Mouse (Mus musculus) spleen, postnatal 14 days (tissue): ENCODE results near the gene Dnah1.

Experiments used
- DNase-seq, 2 experiments: peaks; one replicate each; pipeline ENCODE4 v3.0.0; 2021 to 2022; ENCODE audit warnings: low spot score in 2 of 2

The Dnah1 gene

DNA sequence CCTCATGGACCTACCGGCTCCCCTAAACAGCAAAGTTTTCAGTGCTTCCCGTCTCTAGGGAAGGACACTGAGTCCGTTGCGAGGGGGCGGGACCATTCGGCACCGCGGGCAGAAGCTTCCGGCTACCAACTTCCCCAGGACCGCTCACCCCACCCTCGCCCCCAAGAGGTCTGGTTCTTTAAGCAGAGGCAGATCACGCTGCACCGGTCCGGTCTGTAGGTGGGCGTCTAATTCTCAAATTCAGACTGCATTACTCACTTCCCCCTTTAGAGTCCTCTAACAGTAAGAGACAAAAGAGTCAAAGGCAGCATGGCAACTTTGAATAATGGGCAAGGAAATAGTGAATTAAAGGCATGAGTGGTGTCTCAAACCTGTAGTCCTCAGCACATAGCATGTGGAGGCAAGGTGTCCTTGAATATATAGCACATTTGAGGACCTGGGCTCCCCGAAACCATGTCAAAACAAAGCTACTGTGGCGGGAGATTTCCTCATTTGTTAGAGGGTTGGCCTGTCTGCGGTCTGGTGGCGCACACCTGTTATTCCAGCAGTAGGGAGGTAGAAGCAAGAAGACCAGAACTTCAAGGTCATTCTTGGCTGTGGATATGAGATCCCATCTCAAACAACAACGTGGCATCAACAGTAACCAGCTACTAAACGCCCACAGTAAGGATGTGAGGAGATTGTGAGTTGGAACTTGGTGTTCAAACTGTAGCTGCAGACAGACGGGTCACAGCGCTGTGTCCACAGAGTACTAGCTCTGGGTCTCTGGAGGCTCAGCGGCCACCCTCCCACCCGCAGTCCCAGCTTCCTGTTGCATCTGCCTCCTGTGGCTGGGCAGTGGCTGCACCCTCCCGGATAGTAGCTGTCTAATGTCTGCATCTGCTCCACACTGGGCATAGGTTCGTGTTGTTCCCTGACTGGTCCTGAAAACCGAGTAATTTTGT lies at the start of gene Dnah1:
Dnah1 (minus strand) TSS at position 48 of the 944 bp plus-strand sequence.
- peak; percentile 47 to 65 for DNase-seq

DNA sequence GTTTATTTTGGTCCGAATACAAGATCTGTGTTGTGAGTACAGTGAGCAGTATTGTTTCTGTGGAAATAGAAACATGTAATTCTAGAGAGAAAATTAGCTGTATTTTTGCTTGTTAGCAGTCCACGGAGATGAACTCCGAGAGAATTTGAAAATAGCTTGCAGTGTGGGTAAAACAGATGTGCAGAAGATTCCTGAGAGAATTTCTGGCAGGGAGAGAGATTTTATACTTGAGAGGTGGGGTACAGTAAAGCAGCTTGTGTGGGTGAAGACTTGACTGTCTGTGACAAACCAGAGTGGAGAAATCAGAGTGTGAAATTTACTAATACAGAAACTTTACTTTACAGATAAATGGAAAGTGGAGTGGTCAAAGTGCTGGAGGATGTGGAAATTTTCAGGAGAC lies 45.7 kb upstream of the Dnah1 start:
- DNase-seq = no peak

GRCm38 (mm10) chr14:31367951-31368350 lies 44.3 kb upstream of the Dnah1 start:
- DNase-seq = no peak

DNA sequence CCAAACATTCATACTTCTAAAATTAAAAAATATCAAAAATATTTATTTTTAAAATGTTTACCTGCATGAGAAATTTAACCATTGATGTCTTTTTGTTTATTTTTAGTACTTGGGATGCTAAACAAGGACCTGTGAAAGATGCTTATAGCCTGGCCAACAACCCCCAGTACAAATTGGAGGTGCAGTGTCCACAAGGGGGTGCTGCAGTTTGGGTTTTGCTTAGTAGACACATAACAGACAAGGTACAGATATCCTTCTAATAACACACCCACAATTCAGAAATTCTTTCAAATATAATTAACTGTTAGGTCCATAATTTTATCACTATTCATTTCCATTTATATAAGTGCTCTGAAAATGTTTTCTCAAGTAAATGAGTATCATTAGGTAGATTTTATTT lies 41.7 kb upstream of the Dnah1 start:
- DNase-seq = peak in 1 of 2 experiments; percentile 71

DNA sequence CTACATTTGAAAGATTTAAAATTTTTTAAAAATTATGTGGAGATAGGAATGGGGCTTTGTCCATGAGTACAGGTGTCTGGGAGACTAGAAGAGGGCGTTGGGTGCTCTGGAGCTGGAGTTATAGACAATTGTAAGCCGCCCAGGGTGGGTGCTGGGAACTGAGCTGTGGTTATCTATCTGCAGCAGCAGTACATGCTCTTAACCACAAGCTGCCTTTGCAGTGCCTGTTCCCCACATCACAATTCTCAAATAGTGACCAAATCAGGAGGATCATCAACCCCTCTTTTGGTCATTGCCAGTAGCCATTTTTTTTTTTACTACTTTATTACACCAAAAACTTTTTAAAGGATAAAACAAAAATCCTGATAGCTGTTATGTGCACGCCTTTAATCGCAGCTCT lies 40.9 kb upstream of the Dnah1 start:
- no peak for DNase-seq

GRCm38 (mm10) chr14:31362236-31362635 lies 38.5 kb upstream of the Dnah1 start:
- DNase-seq = no peak

GRCm38 (mm10) chr14:31345367-31345766 lies 21.7 kb upstream of the Dnah1 start:
- no peak for DNase-seq

DNA sequence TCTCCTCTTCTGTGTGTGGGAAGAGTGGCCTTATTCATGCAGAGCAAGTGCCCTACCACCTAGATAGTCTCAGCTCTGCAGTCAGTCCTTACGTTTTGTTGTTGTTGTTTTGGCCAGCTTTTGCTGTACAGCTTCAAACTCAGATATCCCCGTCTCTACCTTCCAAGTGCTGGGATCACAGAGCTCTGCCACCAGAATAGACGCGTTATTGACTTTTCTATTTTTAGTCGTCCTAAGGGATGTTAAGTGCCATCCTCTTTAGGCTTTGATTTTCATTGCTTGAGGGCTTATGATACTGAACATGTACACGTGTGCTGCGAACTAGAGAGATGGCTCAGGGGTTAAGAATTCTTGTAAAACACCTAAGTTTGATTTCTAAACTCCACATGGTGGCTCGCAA lies 19.5 kb upstream of the Dnah1 start:
- DNase-seq = no peak

- no peak for DNase-seq
Measured at GRCm38 (mm10) chr14:31337947-31338346, 14.3 kb upstream of the Dnah1 start.

- no peak for DNase-seq
Measured at GRCm38 (mm10) chr14:31337406-31337805, 13.7 kb upstream of the Dnah1 start.

DNA sequence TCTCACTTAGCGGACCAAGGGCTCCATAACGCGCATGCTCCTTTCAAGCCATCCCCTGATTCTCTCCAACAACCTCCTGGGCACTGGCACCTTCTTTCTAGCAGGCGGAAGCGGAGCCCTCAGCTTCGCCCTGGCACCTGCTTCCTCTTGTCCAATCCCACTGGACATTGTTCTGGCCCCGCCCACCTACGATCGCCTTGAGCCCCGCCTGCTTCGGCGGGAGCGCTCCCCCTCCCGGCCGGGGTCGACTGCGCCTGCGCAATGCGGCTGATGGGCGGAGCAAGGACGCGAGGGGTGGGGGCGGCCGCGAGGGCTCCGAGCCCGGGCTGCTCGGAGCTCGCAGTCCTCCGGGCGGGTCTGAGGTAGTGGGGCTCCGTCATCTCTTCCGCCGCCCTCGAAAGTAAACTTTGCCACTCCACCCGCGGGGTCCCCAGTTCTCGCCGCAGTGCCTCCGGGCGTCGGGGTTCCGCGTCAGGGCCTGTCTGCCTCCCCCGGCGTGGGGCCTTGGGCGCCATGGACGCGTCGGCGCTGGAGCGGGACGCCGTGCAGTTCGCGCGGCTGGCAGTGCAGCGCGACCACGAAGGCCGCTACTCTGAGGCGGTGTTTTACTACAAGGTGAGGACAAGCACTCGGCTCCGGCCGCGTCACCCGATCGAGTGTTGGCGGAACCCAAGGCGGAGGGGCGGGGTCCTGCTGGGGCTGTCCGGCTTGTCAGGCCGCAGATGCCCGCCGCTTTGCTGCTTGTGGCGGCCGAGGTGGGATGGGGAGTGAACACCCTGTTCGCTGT lies 12.9 kb upstream of the Dnah1 start, which contains the start of gene Capn7:
Capn7 (plus strand) TSS at position 270 of the 787 bp plus-strand sequence.
- peak; percentile 98 for DNase-seq

DNA sequence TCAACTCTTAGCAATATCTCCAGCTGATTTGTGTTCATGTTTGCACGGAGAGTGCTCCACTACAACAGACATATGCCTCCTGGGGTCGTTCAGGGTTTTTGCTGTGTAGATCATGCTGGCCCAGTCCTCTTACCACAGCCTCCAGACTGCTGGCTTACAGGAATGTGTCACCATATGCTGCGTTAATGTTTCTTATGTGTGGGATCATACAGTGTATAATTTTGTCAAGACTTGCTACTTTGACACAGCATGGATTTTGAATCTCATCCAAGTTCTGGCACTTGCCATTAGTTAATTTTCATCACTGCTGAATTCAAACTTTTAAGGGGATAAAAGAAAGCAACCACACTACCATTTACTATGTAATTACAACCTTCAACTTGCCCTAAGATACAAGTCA lies 12.1 kb upstream of the Dnah1 start:
- no peak for DNase-seq

GRCm38 (mm10) chr14:31330957-31331356 lies 7.3 kb upstream of the Dnah1 start:
- no peak for DNase-seq

DNA sequence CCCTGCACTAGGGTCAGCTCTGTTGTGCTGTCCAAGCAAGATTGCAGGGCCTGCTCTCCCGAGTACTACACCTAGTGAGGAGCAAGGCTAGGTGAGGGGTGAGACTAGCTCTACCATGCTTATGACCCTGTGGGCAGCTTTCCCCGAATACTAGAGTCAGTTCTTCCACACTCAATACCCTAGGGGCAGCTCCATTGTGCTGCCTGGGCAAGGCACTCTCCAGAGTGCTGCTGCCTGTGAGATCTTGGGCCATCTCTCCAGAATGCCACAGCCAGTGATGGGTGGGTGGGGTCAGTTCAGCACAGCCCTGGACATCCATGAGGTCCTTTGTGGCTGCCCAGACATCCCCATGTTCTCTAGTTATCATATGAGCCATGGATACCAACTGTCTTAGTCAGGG lies 6.0 kb upstream of the Dnah1 start:
- DNase-seq = no peak

DNA sequence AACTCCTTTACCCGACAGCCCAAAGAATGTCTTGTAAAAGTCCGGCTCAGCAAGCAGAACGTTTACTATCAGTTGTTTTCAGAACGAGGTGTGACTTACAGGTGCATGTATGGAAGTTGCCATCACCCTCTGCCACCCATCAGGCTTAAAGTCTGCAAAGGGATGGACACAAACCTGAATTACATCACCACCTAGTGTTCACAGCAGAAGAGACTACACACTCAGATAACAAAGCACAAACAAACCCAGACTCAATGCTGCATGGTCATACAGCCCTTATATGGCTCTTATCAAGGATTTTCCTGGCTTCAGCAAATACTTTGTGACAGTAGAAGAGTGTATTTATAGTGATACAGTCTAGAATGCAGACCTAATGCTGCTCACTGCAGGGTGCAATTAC lies 4.0 kb upstream of the Dnah1 start:
- no peak for DNase-seq

DNA sequence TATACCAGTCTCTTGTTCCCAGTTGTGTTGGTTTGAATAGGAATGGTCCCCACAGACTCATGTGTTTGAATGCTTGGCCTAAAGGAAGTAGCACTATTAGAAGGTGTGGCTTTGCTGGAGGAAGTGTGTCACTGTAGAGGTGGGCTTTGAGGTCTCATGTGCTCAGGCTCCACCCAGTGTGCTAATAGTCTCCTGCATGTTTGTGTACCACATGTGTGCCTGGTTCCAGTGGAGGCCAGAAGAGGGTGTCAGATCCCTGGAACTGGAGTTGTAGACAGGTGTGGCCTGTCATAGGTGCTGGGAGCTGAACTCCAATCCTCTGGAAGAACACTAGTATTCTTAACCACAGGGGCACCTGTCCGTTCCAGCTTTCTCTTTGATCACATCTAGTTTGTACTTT lies 3.5 kb upstream of the Dnah1 start:
- DNase-seq = no peak

- DNase-seq = no peak
Measured at GRCm38 (mm10) chr14:31326770-31327169, 3.1 kb upstream of the Dnah1 start.

DNA sequence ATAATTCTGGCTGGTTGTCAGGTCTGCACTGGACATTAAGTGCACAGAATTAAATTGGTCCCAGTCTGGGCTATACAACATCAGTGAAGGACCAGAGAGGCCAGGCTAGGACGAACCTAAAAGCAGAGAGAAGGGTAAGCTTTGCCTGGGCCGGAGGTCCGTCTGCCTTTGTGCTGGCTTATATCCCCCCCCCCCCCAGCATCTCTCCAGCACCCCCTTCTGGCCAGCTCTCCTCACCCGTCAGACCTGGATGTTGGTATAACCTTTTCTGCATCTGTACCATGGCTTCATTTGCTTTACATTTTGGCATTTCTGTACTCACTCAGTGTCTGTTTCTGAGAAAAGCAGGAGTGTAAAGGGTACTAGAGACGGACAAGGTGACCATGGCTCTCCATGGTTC lies 1.9 kb upstream of the Dnah1 start:
- DNase-seq = no peak

- DNase-seq = no peak
Measured at GRCm38 (mm10) chr14:31324851-31325250, 1.2 kb upstream of the Dnah1 start.

GRCm38 (mm10) chr14:31323189-31323588 lies 507 bp downstream of the Dnah1 start:
- DNase-seq = no peak

- no peak for DNase-seq
Measured at GRCm38 (mm10) chr14:31322191-31322590, 1.5 kb downstream of the Dnah1 start.

GRCm38 (mm10) chr14:31321181-31321580 lies 2.5 kb downstream of the Dnah1 start:
- DNase-seq = peak in 1 of 2 experiments; percentile 4

GRCm38 (mm10) chr14:31319546-31319945 lies 4.2 kb downstream of the Dnah1 start:
- DNase-seq = no peak
